28 mouse cellular contexts compared by ENCODE assay signal in the genomic region with DNA sequence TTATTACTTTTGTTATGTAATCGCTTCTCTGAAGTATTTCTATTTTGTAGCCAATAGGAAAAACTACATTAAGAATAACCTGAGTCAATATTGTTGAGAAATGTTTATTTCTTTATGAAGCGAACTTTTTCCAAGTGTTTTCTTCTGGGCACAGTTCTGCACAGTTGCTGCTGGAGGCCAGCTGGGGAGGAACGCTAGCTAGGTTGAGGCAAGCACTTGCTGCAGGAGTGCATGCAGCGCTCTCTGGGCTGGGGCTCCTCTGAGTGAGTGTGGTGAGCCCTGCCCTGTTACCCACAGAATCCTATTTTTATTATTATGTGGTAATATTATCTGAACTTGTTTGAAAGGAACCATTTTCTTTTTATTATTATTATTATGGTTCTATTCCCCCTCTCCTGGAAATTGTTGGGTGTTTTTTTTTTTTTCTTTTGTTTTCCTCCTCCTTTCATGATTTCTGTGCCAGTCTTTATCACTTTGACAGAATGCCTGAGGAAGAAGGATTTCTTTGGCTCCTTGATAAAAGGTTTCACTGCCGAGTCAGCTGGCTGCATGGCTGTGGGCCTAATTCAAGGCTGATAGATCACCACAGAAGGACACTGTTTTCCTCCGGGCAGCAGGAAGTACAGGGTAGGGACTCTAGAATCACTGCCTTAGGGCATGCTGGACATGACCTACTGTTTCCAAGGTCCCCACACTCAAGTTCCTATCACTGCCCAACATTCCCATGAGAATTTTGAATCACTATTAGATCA.
DNase-seq lines count a peak whose midpoint lies in the region; ATAC-seq and TF ChIP-seq lines count a peak whose summit lies in the region.
"Had no signal": no experiment of that assay in that cellular context is flagged by ENCODE, and none has a peak within 500 bp of the region (broad histone marks: within the 10 kb centered on the region; RNA-seq: fewer than 3 reads in every experiment).

No protein-coding gene starts in this region.

- H3K27ac ChIP-seq in intestine, embryonic 16.5 days (ENCODE audit: low read length), result no peak overlapping the region
- H3K27ac ChIP-seq in intestine, embryonic 15.5 days, result no peak overlapping the region
- H3K27ac ChIP-seq: forebrain, embryonic 15.5 days; hindbrain, embryonic 13.5 days; left cerebral cortex, adult 2 months; limb, embryonic 10.5 days; liver, embryonic 15.5 days; lung, embryonic 15.5 days; midbrain, embryonic 13.5 days; neural tube, embryonic 13.5 days; stomach, embryonic 15.5 days had no signal

- TF ChIP-seq POLR2A in myocyte (IDR thresholded peaks at IDR 0.05; ENCODE audit: insufficient read length, low read depth), result no peak

- WGBS in intestine, embryonic 16.5 days, result 76% methylated on average over 6 of the region's 6 CpGs
- WGBS in intestine, embryonic 15.5 days, result 82% methylated on average over 6 of the region's 6 CpGs

- DNase-seq in embryo, embryonic 10 days (ENCODE audit: low spot score), result peak; percentile 3
- DNase-seq in embryo, embryonic 10.5 days (ENCODE audit: low spot score), result no peak
- peak; percentile 22 for DNase-seq in adrenal gland, postnatal 10 days
- DNase-seq: B cell, adult 2 months; cerebellum, adult 11 months; cerebellum, adult 9-11 months; gastrocnemius, postnatal 25 days; kidney, adult 2 months; kidney, postnatal 10 days; liver; lung, postnatal 36 days; thymus, postnatal 25 days had no signal

- H3K9me3 ChIP-seq in intestine, embryonic 16.5 days (ENCODE audit: control insufficient read depth, low read length), result no peaks in the 10 kb centered on the region
- H3K9me3 ChIP-seq in intestine, embryonic 15.5 days, result no peaks in the 10 kb centered on the region
- H3K9me3 ChIP-seq: forebrain, embryonic 15.5 days; G1E; hindbrain, embryonic 13.5 days; limb, embryonic 10.5 days; liver, embryonic 15.5 days; lung, embryonic 15.5 days; megakaryocyte, embryonic 14.5 days; midbrain, embryonic 13.5 days; neural tube, embryonic 13.5 days; stomach, embryonic 15.5 days had no signal

- no peaks in the 10 kb centered on the region for H3K4me1 ChIP-seq in intestine, embryonic 16.5 days (ENCODE audit: control insufficient read depth, insufficient read depth, low read length)
- H3K4me1 ChIP-seq in intestine, embryonic 15.5 days (replicated peaks), result no peaks in the 10 kb centered on the region
- H3K4me1 ChIP-seq: hindbrain, embryonic 13.5 days; limb, embryonic 10.5 days; liver, embryonic 15.5 days; midbrain, embryonic 13.5 days; stomach, embryonic 15.5 days had no signal

- no peak overlapping the region for H3K4me3 ChIP-seq in intestine, embryonic 16.5 days (ENCODE audit: low read length)
- H3K4me3 ChIP-seq in intestine, embryonic 15.5 days (replicated peaks), result no peak overlapping the region
- no peak overlapping the region for H3K4me3 ChIP-seq in myocyte
- H3K4me3 ChIP-seq: forebrain, embryonic 15.5 days; hindbrain, embryonic 13.5 days; left cerebral cortex, adult 2 months; limb, embryonic 10.5 days; liver, embryonic 15.5 days; lung, embryonic 15.5 days; megakaryocyte, embryonic 14.5 days; midbrain, embryonic 13.5 days; neural tube, embryonic 13.5 days; stomach, embryonic 15.5 days had no signal

- H3K4me2 ChIP-seq in intestine, embryonic 16.5 days (ENCODE audit: low read depth, low read length), result no peak overlapping the region
- H3K4me2 ChIP-seq in intestine, embryonic 15.5 days (replicated peaks), result no peak overlapping the region
- H3K4me2 ChIP-seq in myocyte (ENCODE audit: low read depth), result no peak overlapping the region
- H3K4me2 ChIP-seq: forebrain, embryonic 15.5 days; hindbrain, embryonic 13.5 days; liver, embryonic 15.5 days; lung, embryonic 15.5 days; midbrain, embryonic 13.5 days; neural tube, embryonic 13.5 days; stomach, embryonic 15.5 days had no signal

- ATAC-seq in intestine, embryonic 16.5 days, result peak; percentile 39; the same call in 1 of the 2 replicates
- no peak for ATAC-seq in intestine, embryonic 15.5 days
- ATAC-seq in cerebellum, adult (ENCODE audit: insufficient number of reproducible peaks, low FRiP score, low TSS enrichment), result no peak
- ATAC-seq: forebrain, embryonic 15.5 days; midbrain, embryonic 13.5 days had no signal

- no peak overlapping the region for H3K9ac ChIP-seq in intestine, embryonic 16.5 days (ENCODE audit: low read depth, low read length)
- H3K9ac ChIP-seq in intestine, embryonic 15.5 days, result no peak overlapping the region
- H3K9ac ChIP-seq: forebrain, embryonic 15.5 days; hindbrain, embryonic 13.5 days; liver, embryonic 15.5 days; lung, embryonic 15.5 days; midbrain, embryonic 13.5 days; neural tube, embryonic 13.5 days; stomach, embryonic 15.5 days had no signal

- H3ac ChIP-seq in myocyte (ENCODE audit: control insufficient read depth, insufficient read length), result no peak overlapping the region

- no peaks in the 10 kb centered on the region for H3K27me3 ChIP-seq in intestine, embryonic 16.5 days (replicated peaks; ENCODE audit: control insufficient read depth, insufficient read depth, low read length)
- H3K27me3 ChIP-seq in intestine, embryonic 15.5 days (replicated peaks), result no peaks in the 10 kb centered on the region
- H3K27me3 ChIP-seq in myocyte (ENCODE audit: control insufficient read depth, insufficient read depth, insufficient read length), result no peaks in the 10 kb centered on the region
- H3K27me3 ChIP-seq: CH12.LX; forebrain, embryonic 15.5 days; hindbrain, embryonic 13.5 days; liver, embryonic 15.5 days; lung, embryonic 15.5 days; megakaryocyte, embryonic 14.5 days; midbrain, embryonic 13.5 days; neural tube, embryonic 13.5 days; stomach, embryonic 15.5 days had no signal

- H3K79me2 ChIP-seq in myocyte (ENCODE audit: control insufficient read depth, insufficient read depth), result peaks cover 6% of the 10 kb centered on the region

- H3K36me3 ChIP-seq in intestine, embryonic 16.5 days (ENCODE audit: control insufficient read depth, insufficient read depth, low read length), result no peaks in the 10 kb centered on the region
- no peaks in the 10 kb centered on the region for H3K36me3 ChIP-seq in intestine, embryonic 15.5 days
- H3K36me3 ChIP-seq in myocyte (ENCODE audit: control insufficient read depth, insufficient read depth), result no peaks in the 10 kb centered on the region
- H3K36me3 ChIP-seq: forebrain, embryonic 15.5 days; G1E; hindbrain, embryonic 13.5 days; liver, embryonic 15.5 days; lung, embryonic 15.5 days; midbrain, embryonic 13.5 days; neural tube, embryonic 13.5 days; stomach, embryonic 15.5 days had no signal

TF ChIP-seq in myocyte, 11 proteins besides CTCF, POLR2A, EP300 and RAD21:
- TF ChIP-seq MYOD1 (IDR thresholded peaks at IDR 0.05; ENCODE audit: control insufficient read depth in 1 of 3, insufficient read length in 2 of 3, low read depth in 2 of 3), result peak in 2 of 3 experiments; percentile 15 to 59
- no peak for TF ChIP-seq CEBPB (IDR thresholded peaks at IDR 0.05; ENCODE audit: insufficient read depth, poor library complexity, severe bottlenecking)
- TF ChIP-seq E2F4 (IDR thresholded peaks at IDR 0.05; ENCODE audit: insufficient read depth), result no peak
- no peak for TF ChIP-seq POLR2AphosphoS2 (IDR thresholded peaks at IDR 0.05; ENCODE audit: insufficient read length, low read depth)
- TF ChIP-seq MAX (IDR thresholded peaks at IDR 0.05; ENCODE audit: low read depth), result no peak
- TF ChIP-seq TCF3 (IDR thresholded peaks at IDR 0.05; ENCODE audit: insufficient read length, low read depth), result no peak
- TF ChIP-seq REST (IDR thresholded peaks at IDR 0.05; ENCODE audit: insufficient read depth, insufficient read length), result no peak
- TF ChIP-seq MYOG (IDR thresholded peaks at IDR 0.05; ENCODE audit: control insufficient read depth in 1 of 3, insufficient read depth in 1 of 3, insufficient read length in 2 of 3, low read depth in 2 of 3), result peak in 2 of 3 experiments; percentile 61 to 77
- TF ChIP-seq USF1 (IDR thresholded peaks at IDR 0.05; ENCODE audit: low read depth), result no peak
